Mouse (Mus musculus): ENCODE measurements around the gene Gm29427. TPM values are rescaled to one million over a fixed set of nuclear protein-coding genes. Genes with fewer than 3 reads are reported as not detected.
A peak's percentile ranks its signal among the peaks of the same experiment; 100 is the strongest.
"Not testable (repeated sequence)": the region's sequence is repeated elsewhere in the genome, so short reads cannot be mapped to it uniquely, and the experiment has no call there.

Gene Gm29427
- total RNA-seq, 2 experiments from 2014 or later, result not detected

DNA sequence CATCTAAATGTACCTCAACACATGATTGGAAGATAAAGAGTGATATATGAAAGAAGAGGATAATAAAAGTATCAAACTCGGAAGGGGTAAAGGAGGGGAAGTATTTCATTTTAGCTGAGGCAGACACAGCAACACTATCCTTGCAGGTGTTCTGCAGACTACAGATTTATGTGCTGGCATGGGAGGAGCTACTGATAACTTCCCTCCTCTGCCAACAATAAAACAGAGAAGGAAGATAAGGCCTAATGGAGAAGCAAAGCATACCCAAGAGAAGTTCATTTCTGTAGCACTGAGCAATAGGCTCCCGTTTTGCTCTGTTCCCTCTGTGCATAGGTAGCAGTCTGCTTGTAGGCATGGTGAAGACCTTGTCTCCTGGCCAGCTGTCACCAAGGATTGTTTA, 34.5 kb downstream of the Gm29427 start:
- ATAC-seq (replicated peaks; ENCODE audit: low FRiP score, poor library complexity, severe bottlenecking), result no peak

DNA sequence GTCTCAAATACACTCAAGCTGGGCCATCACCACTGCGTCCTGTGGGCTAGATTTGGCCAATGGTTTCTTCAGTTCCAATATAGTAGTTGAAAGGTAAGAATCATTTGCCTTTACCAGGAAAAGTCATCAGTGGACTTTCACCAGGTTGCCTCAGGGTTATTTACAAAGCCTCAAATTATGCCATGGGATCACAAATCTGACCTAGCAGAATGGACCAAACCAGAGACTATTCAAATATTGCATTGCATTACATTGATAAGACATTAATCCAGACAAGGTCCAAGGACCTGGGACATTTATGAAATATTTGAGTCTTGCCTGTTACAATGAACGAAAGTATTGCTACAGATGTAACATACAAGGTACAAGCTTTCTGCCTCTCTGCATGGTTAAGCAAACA, 37.0 kb downstream of the Gm29427 start:
- ATAC-seq (replicated peaks; ENCODE audit: low FRiP score, poor library complexity, severe bottlenecking), result no peak

DNA sequence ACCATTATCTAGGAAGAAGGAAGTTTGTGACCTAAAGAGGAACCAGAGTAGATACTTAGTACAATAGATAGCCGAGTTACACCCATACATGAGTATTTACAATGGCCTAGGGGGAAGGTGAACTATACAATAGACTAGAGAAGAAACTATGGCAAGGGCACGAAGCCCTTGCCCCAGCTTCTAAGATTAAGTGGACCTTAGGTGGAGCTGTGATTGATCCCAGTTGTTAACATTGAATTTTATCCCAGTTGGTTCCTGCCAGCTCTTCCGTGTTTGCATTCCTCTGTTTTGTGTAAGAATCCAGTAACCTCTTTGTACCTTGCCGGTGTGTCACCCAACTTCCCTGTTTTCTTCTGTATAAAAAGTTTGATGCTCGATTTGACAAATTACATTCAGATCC, 52.0 kb downstream of the Gm29427 start:
- not testable (repeated sequence) for ATAC-seq (replicated peaks; ENCODE audit: low FRiP score, poor library complexity, severe bottlenecking)

DNA sequence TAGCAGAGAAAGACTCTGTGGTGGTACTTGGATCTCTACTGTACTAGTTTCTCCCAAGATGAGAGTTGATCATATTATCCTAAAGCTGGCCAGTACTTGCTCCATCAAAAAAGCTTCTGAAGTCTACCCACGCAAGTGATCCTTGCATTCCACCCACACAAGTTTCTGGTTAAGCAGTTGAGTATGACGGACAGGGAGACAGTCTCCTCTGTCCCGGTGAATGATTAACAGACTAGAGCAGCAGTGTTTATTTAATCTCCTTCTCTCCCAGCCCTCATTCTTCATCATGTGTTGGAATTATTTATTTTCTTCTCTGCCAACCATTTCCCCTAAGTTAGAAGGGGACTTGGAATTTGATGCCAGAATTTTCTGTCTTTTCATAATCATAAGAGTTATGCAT, 54.1 kb downstream of the Gm29427 start, which contains the start of gene C4bp:
Gene C4bp, minus strand, starts transcription at position 179 of the 400 bp plus-strand sequence.
- no peak for ATAC-seq (replicated peaks; ENCODE audit: low FRiP score, poor library complexity, severe bottlenecking)

DNA sequence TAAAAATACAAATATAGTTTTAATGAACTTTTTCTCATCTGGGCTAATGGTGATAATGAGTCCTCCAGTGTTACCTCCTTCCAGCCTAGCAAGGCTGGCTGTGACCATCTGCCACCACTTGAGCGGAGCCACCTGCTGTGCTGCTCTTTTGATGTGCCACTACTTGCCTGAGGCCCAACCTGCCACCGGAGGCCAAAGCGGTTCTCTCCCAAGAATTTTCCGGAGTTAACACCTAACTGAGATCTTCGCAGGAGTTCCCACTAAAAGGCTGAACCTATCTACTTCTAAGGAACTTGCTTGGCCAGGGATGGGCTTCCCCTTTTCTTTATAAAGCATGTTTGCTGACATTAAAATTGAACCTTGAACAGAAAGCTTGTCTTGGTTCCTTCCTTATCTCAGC, 56.0 kb downstream of the Gm29427 start:
- ATAC-seq (replicated peaks; ENCODE audit: low FRiP score, poor library complexity, severe bottlenecking), result not testable (repeated sequence)

DNA sequence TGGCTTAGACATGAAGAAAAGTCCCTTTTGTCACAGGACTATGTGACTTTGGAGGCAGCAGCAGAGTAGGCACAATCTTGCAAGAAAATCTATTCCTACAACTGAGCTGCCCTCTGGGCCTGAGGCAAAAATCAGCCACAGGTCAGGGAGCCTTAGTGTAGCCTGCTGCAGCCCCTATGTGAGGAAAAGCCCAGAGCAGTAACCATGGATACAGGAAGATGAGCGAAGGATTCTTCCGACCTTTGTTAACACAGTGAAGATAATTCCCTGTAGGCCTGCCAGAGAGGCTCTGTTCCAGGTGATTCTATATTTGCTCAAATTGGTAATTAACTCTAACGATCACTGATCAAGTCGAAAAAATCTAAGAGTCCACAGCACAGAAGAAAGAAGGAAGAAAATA, 71.5 kb downstream of the Gm29427 start:
- no peak for ATAC-seq (replicated peaks; ENCODE audit: low FRiP score, poor library complexity, severe bottlenecking)

DNA sequence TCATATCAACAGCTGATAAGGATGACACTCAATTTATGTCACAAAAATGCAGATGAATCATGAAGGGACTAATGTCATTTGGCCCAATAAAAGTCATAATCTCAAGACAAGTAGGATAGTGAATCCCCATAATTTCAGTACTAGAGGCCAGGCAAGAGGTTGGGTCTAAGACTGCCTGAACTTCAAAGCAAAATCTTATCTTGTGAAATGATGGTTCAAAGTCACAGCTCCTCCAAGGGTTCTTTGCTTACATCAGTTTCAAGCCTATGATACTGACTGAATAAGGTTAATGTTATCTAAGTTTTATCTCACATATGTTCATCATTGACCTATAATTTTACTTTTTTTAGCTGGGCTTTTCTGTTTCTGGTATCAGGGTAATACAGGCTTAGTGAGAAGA, 74.6 kb downstream of the Gm29427 start:
- no peak for ATAC-seq (replicated peaks; ENCODE audit: low FRiP score, poor library complexity, severe bottlenecking)

DNA sequence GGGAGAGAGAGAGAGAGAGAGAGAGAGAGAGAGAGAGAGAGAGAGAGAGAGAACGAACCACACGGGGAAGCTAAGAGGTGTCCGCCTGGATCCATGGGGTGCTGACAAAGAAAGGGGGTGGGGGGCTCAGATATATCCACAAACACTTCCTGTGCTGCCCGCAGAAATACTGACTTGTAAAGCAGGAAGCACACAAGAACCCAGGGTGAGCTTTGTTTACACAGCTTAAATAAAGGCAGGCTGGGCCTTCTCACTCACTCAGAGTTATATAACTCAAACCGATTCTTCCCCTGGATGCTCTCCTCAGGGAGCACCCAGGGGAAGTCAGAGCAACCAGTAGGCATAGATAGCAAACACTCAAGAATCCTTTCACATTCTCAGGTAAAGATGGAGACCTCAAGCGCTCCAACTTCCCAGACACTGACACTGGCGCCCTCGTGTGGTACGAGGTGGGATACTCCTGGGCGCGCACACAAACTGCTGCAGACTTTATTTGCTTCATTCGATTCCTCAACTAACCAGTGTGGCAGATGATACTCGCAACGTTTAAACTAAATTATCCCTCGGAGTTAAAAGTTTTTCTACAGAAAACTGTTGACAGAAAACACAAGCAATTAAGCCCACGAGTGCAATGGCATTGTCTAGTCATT, 81.7 kb downstream of the Gm29427 start:
- peak; percentile 87 for ATAC-seq (replicated peaks; ENCODE audit: low FRiP score, poor library complexity, severe bottlenecking)

DNA sequence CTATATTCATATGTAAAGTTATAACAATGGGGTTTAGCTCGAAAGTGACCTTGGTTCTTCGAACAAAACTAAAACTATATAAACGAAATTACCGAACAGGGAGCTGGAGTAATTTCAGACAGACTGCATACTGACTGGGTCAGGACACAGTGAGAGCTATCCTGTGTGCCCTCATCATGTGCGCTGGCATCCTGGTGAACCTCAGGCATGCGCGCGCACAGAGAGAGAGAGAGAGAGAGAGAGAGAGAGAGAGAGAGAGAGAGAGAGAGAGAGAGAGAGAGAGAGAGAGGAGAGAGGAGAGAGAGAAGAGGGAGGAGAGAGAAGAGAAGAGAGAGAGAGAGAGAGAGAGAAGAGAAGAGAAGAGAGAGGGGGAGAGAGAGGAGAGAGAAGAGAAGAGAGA, 82.3 kb downstream of the Gm29427 start:
- ATAC-seq (replicated peaks; ENCODE audit: low FRiP score, poor library complexity, severe bottlenecking), result no peak

DNA sequence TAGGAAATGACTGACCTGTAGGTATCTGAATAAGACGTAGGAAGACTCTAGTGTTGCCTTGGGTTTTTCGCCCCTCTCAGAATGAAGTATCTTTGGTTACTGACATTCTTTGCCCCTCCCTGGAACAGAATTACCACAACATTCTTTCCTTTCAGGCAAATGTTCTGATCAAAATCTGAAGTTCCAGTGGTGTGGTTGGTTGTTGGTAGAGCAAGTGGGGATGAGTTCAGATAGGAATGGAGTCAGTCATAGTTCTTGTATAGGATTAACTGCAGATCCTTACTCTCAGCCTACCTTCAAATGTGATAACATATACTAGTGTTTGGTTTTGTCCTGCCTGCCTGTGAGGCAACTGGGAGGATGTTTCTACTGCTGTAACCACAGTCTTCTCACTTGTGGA, 86.1 kb downstream of the Gm29427 start, which contains the start of gene Zp3r:
Gene Zp3r, minus strand, starts transcription at position 101 of the 400 bp plus-strand sequence.
- ATAC-seq (replicated peaks; ENCODE audit: low FRiP score, poor library complexity, severe bottlenecking), result no peak

Other genes starting within 250 kb of the Gm29427 start
- 0.42 TPM in 1 of 2 replicates, not detected in the other for gene Zp3r, start 86.2 kb downstream of the Gm29427 start, total RNA-seq (2015; ENCODE audit: low replicate concordance)
- not detected in 2 replicates for gene Zp3r, start 86.2 kb downstream of the Gm29427 start, total RNA-seq (2017; ENCODE audit: low replicate concordance)
- gene C4bp, start 54.2 kb downstream of the Gm29427 start, total RNA-seq (2015; ENCODE audit: low replicate concordance), result 1.7 TPM in 1 of 2 replicates, not detected in the other
- 0.56 TPM in 1 of 2 replicates, not detected in the other for gene C4bp, start 54.2 kb downstream of the Gm29427 start, total RNA-seq (2017; ENCODE audit: low replicate concordance)
- gene Yod1, start 1.5 kb upstream of the Gm29427 start, total RNA-seq (2015; ENCODE audit: low replicate concordance), result 75.7 and 84.2 TPM in 2 replicates
- 86.2 and 95.5 TPM in 2 replicates for gene Yod1, start 1.5 kb upstream of the Gm29427 start, total RNA-seq (2017; ENCODE audit: low replicate concordance)
- gene Pfkfb2, start 13.5 kb upstream of the Gm29427 start, total RNA-seq (2015; ENCODE audit: low replicate concordance), result 20.9 and 21.1 TPM in 2 replicates
- gene Pfkfb2, start 13.5 kb upstream of the Gm29427 start, total RNA-seq (2017; ENCODE audit: low replicate concordance), result 51.3 and 55.4 TPM in 2 replicates
- gene AA986860, start 16.2 kb upstream of the Gm29427 start, total RNA-seq (2015; ENCODE audit: low replicate concordance), result 2.7 and 5.4 TPM in 2 replicates
- 1.4 and 2.5 TPM in 2 replicates for gene AA986860, start 16.2 kb upstream of the Gm29427 start, total RNA-seq (2017; ENCODE audit: low replicate concordance)
- gene Fcamr, start 85.1 kb upstream of the Gm29427 start, total RNA-seq (2015; ENCODE audit: low replicate concordance), result not detected in 2 replicates
- not detected in 2 replicates for gene Fcamr, start 85.1 kb upstream of the Gm29427 start, total RNA-seq (2017; ENCODE audit: low replicate concordance)
- gene Pigr, start 110.9 kb upstream of the Gm29427 start, total RNA-seq (2015; ENCODE audit: low replicate concordance), result not detected in 2 replicates
- gene Pigr, start 110.9 kb upstream of the Gm29427 start, total RNA-seq (2017; ENCODE audit: low replicate concordance), result not detected in 2 replicates
- not detected in 2 replicates for gene Fcmr, start 149.9 kb upstream of the Gm29427 start, total RNA-seq (2015; ENCODE audit: low replicate concordance)
- gene Fcmr, start 149.9 kb upstream of the Gm29427 start, total RNA-seq (2017; ENCODE audit: low replicate concordance), result 0.28 TPM in 1 of 2 replicates, not detected in the other
- 2.1 TPM in 1 of 2 replicates, not detected in the other for gene Il24, start 171.7 kb upstream of the Gm29427 start, total RNA-seq (2015; ENCODE audit: low replicate concordance)
- not detected in 2 replicates for gene Il24, start 171.7 kb upstream of the Gm29427 start, total RNA-seq (2017; ENCODE audit: low replicate concordance)
- gene Il20, start 195.7 kb upstream of the Gm29427 start, total RNA-seq (2015; ENCODE audit: low replicate concordance), result not detected in 2 replicates
- gene Il20, start 195.7 kb upstream of the Gm29427 start, total RNA-seq (2017; ENCODE audit: low replicate concordance), result not detected in 2 replicates
- gene Il19, start 224.3 kb upstream of the Gm29427 start, total RNA-seq (2015; ENCODE audit: low replicate concordance), result not detected in 2 replicates
- gene Il19, start 224.3 kb upstream of the Gm29427 start, total RNA-seq (2017; ENCODE audit: low replicate concordance), result not detected in 2 replicates

Data from erythroblast, adult 5-6 weeks (primary cell).